Mouse (Mus musculus): Measurements from ENCODE around the gene Kif19a.

DNA sequence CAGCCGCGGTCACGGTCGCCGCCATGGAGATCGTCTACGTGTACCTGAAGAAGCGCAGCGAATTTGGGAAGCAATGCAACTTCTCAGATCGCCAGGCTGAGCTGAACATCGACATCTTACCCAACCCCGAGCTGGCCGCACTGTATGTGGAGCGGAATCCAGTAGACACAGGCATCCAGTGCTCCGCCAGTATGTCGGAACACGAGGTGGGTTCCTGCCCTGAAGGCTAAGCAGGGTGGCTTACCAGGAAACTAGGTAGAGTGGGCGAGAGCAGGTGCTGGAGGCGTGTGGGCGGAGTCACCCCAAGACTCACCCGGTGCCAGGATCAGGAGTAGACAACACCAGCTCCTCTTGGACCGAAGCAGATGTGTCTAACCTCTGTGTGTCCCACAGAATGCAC is 32.3 kb upstream of the Kif19a start:
- TF ChIP-seq EP300 (IDR thresholded peaks at IDR 0.05; ENCODE audit: low read depth) (no peak), CTCF (IDR thresholded peaks at IDR 0.05; ENCODE audit: low read depth) (no peak)
